ENCODE assay signal across 13 mouse cellular contexts in the genomic region with DNA sequence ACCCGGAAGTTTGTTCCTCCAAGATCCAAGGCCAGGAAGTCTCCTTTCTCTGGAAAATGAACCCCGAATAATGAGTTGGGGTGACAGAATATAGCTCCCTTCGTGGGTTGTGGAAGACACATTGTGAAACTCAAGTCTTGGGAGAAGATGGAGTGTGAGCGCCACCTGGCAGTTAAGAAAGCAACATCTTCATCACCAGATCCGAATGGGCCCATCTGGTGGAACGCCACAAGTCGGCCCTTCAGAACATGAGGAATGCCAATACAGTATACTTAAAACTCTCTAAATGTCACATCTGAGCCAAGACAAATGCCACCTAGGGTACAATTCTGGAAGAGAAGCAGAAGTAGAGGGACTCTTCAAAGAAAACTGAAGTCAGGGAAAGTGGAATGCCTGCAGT. TPM values are rescaled to one million over a fixed set of nuclear protein-coding genes. Genes with fewer than 3 reads are reported as not detected.
DNase-seq lines count a peak whose midpoint lies in the region; ATAC-seq and TF ChIP-seq lines count a peak whose summit lies in the region.
"Had no signal": no experiment of that assay in that cellular context is flagged by ENCODE, and none has a peak within 500 bp of the region (broad histone marks: within the 10 kb centered on the region; RNA-seq: fewer than 3 reads in every experiment).

No protein-coding gene starts in this region.

- peak; percentile 69 for DNase-seq in forebrain, postnatal 0 days
- no peak for DNase-seq in liver, embryonic 14.5 days (ENCODE audit: low read depth in 3 of 3, low spot score in 3 of 3)
- DNase-seq in liver (no peak), MN1 (ENCODE audit: low spot score) (no peak)
- peak; percentile 63 for DNase-seq in brain, adult 2 months (ENCODE audit: low read depth, low spot score)
- peak; percentile 63 for DNase-seq in lung, postnatal 25 days (ENCODE audit: low spot score)
- DNase-seq: adrenal gland, adult 8-10 months; thymus, adult 18-20 months had no signal

- peak; percentile 72 for TF ChIP-seq CTCF in forebrain, postnatal 0 days (IDR thresholded peaks at IDR 0.05; ENCODE audit: low read depth)
- 0 out of 2 replicates have a peak, but pooled peaks have one; percentile 28 for TF ChIP-seq CTCF in liver, embryonic 14.5 days (IDR thresholded peaks at IDR 0.05; ENCODE audit: low read depth)

- WGBS in forebrain, postnatal 0 days = 75% methylated on average over 7 of the region's 7 CpGs
- WGBS in forebrain, embryonic 16.5 days = 87% methylated on average over 7 of the region's 7 CpGs
- 75% methylated on average over 7 of the region's 7 CpGs for WGBS in liver, embryonic 14.5 days (ENCODE audit: insufficient replicate concordance)

- no peak overlapping the region for H3K27ac ChIP-seq in forebrain, postnatal 0 days (ENCODE audit: low read depth, low read length)
- no peak overlapping the region for H3K27ac ChIP-seq in forebrain, embryonic 16.5 days (ENCODE audit: low read length)
- no peak overlapping the region for H3K27ac ChIP-seq in liver, embryonic 14.5 days
- H3K27ac ChIP-seq: heart, embryonic 13.5 days; kidney, embryonic 15.5 days had no signal

- no peaks in the 10 kb centered on the region for H3K4me1 ChIP-seq in forebrain, postnatal 0 days (ENCODE audit: insufficient read depth)
- no peaks in the 10 kb centered on the region for H3K4me1 ChIP-seq in forebrain, embryonic 16.5 days (replicated peaks; ENCODE audit: control insufficient read depth, insufficient read depth, low read length)
- no peaks in the 10 kb centered on the region; a peak in 1 of 4 replicates for H3K4me1 ChIP-seq in liver, embryonic 14.5 days (replicated peaks; ENCODE audit: control insufficient read depth in 2 of 2, insufficient read depth in 2 of 2, low read length in 1 of 2)
- H3K4me1 ChIP-seq: kidney, embryonic 15.5 days had no signal

- H3K36me3 ChIP-seq in forebrain, postnatal 0 days (ENCODE audit: insufficient read depth) = no peaks in the 10 kb centered on the region
- no peaks in the 10 kb centered on the region for H3K36me3 ChIP-seq in forebrain, embryonic 16.5 days (ENCODE audit: control insufficient read depth, insufficient read depth)
- H3K36me3 ChIP-seq in liver, embryonic 14.5 days (replicated peaks; ENCODE audit: control insufficient read depth, insufficient read depth, low read depth) = no peaks in the 10 kb centered on the region

- no peak for TF ChIP-seq EP300 in liver, embryonic 14.5 days (IDR thresholded peaks at IDR 0.05; ENCODE audit: low read depth)

- H3K4me2 ChIP-seq in forebrain, postnatal 0 days (ENCODE audit: low read depth) = no peak overlapping the region
- H3K4me2 ChIP-seq in forebrain, embryonic 16.5 days (ENCODE audit: low read length) = no peak overlapping the region
- H3K4me2 ChIP-seq in liver, embryonic 14.5 days (ENCODE audit: low read depth) = no peak overlapping the region
- H3K4me2 ChIP-seq: heart, embryonic 13.5 days; kidney, embryonic 15.5 days; liver, embryonic 11.5 days had no signal

- H3K4me3 ChIP-seq in forebrain, postnatal 0 days (ENCODE audit: low read depth, low read length) = no peak overlapping the region
- H3K4me3 ChIP-seq in forebrain, embryonic 16.5 days (replicated peaks; ENCODE audit: low read length) = no peak overlapping the region
- H3K4me3 ChIP-seq in liver, embryonic 14.5 days (ENCODE audit: insufficient read depth in 1 of 2, low read depth in 2 of 2, low read length in 2 of 2) = no peak overlapping the region
- H3K4me3 ChIP-seq: heart, embryonic 13.5 days; kidney, embryonic 15.5 days had no signal

- ATAC-seq in forebrain, postnatal 0 days = peak; percentile 33; the same call in 1 of the 2 replicates
- no peak for ATAC-seq in forebrain, embryonic 16.5 days
- ATAC-seq in liver, embryonic 14.5 days (ENCODE audit: insufficient read depth) = no peak
- no peak for ATAC-seq in erythroblast, adult 5-6 weeks (replicated peaks; ENCODE audit: low FRiP score, poor library complexity, severe bottlenecking)

- H3K27me3 ChIP-seq in forebrain, postnatal 0 days (ENCODE audit: insufficient read depth, low read length) = no peaks in the 10 kb centered on the region
- no peaks in the 10 kb centered on the region for H3K27me3 ChIP-seq in forebrain, embryonic 16.5 days (replicated peaks; ENCODE audit: control insufficient read depth, insufficient read depth, low read length)
- H3K27me3 ChIP-seq in liver, embryonic 14.5 days (ENCODE audit: control insufficient read depth, insufficient read depth, low read length) = no peaks in the 10 kb centered on the region
- H3K27me3 ChIP-seq: heart, embryonic 13.5 days; kidney, embryonic 15.5 days had no signal

- H3K9ac ChIP-seq in forebrain, postnatal 0 days = no peak overlapping the region
- H3K9ac ChIP-seq in forebrain, embryonic 16.5 days (replicated peaks; ENCODE audit: low read depth, low read length) = no peak overlapping the region
- H3K9ac ChIP-seq in liver, embryonic 14.5 days (replicated peaks) = no peak overlapping the region
- H3K9ac ChIP-seq: heart, embryonic 13.5 days; kidney, embryonic 15.5 days had no signal

- no peaks in the 10 kb centered on the region for H3K9me3 ChIP-seq in forebrain, postnatal 0 days (ENCODE audit: low read length)
- no peaks in the 10 kb centered on the region for H3K9me3 ChIP-seq in forebrain, embryonic 16.5 days (ENCODE audit: control insufficient read depth, low read length)
- H3K9me3 ChIP-seq in liver, embryonic 14.5 days (ENCODE audit: control insufficient read depth, low read length) = no peaks in the 10 kb centered on the region
- H3K9me3 ChIP-seq: heart, embryonic 13.5 days; kidney, embryonic 15.5 days had no signal

RNA-seq across cellular contexts. Expression of gene Pole4, which starts 30.2 kb away (rescaled TPM):
- total RNA-seq in forebrain, postnatal 0 days (2014; rRNA removed) = 82.3 and 99.0 TPM in 2 replicates
- polyA plus RNA-seq in forebrain, postnatal 0 days (2015; fragmentation: Nextera tagmentation; extraction: Ambion mirVana) = 141 and 146 TPM in 2 replicates
- polyA plus RNA-seq in forebrain, embryonic 16.5 days (2015; fragmentation: Nextera tagmentation; extraction: Ambion mirVana) = 107 and 121 TPM in 2 replicates
- 11.9 and 15.3 TPM in 2 replicates for polyA plus RNA-seq in liver, embryonic 14.5 days (2012; rRNA removed)
- polyA plus RNA-seq in liver, embryonic 14.5 days (2014; fragmentation: Nextera tagmentation; extraction: Ambion mirVana) = 53.5 and 56.6 TPM in 2 replicates
- 13.8 and 21.9 TPM in 2 replicates for total RNA-seq in erythroblast, adult 5-6 weeks (2015; ENCODE audit: low replicate concordance)
- 12.8 and 21.9 TPM in 2 replicates for total RNA-seq in erythroblast, adult 5-6 weeks (2017; ENCODE audit: low replicate concordance)

RNA-seq across cellular contexts. Expression of gene Hk2, which starts 38.9 kb away (rescaled TPM):
- total RNA-seq in forebrain, postnatal 0 days (2014; rRNA removed) = 1.8 and 2.1 TPM in 2 replicates
- polyA plus RNA-seq in forebrain, postnatal 0 days (2015; fragmentation: Nextera tagmentation; extraction: Ambion mirVana) = 1.3 and 2.8 TPM in 2 replicates
- polyA plus RNA-seq in forebrain, embryonic 16.5 days (2015; fragmentation: Nextera tagmentation; extraction: Ambion mirVana) = 4.8 and 5.2 TPM in 2 replicates
- polyA plus RNA-seq in liver, embryonic 14.5 days (2012; rRNA removed) = 2.4 and 3.2 TPM in 2 replicates
- 2.5 and 5.6 TPM in 2 replicates for polyA plus RNA-seq in liver, embryonic 14.5 days (2014; fragmentation: Nextera tagmentation; extraction: Ambion mirVana)
- total RNA-seq in erythroblast, adult 5-6 weeks (2015; ENCODE audit: low replicate concordance) = 11.1 and 11.9 TPM in 2 replicates
- 5.4 and 10.2 TPM in 2 replicates for total RNA-seq in erythroblast, adult 5-6 weeks (2017; ENCODE audit: low replicate concordance)

Comparison
In these comparisons a context has a peak if more than half of its experiments do, and no peak if none do; other contexts are left out.
1. DNase-seq: peak in forebrain, postnatal 0 days (single experiment), brain, adult 2 months (single experiment) and lung, postnatal 25 days (single experiment); none in liver, embryonic 14.5 days (0 of 3), liver (single experiment) and MN1 (single experiment).